Mouse (Mus musculus) heart, postnatal 4 days (tissue): ENCODE measurements around the gene Patj. TPM values are rescaled to one million over a fixed set of nuclear protein-coding genes. Genes with fewer than 3 reads are reported as not detected.

Source experiments
- DNase-seq: peaks from one replicate; pipeline ENCODE4 v3.0.0; 2021
- total RNA-seq, 2 experiments: library from RNA; stranded (reverse); gene quantifications; 2 replicates each; pipeline ENCODE4 v1.2.3; 2021

Patj gene
- total RNA-seq, 2 experiments from 2014 or later, result 22.8 to 24.7 TPM

DNA sequence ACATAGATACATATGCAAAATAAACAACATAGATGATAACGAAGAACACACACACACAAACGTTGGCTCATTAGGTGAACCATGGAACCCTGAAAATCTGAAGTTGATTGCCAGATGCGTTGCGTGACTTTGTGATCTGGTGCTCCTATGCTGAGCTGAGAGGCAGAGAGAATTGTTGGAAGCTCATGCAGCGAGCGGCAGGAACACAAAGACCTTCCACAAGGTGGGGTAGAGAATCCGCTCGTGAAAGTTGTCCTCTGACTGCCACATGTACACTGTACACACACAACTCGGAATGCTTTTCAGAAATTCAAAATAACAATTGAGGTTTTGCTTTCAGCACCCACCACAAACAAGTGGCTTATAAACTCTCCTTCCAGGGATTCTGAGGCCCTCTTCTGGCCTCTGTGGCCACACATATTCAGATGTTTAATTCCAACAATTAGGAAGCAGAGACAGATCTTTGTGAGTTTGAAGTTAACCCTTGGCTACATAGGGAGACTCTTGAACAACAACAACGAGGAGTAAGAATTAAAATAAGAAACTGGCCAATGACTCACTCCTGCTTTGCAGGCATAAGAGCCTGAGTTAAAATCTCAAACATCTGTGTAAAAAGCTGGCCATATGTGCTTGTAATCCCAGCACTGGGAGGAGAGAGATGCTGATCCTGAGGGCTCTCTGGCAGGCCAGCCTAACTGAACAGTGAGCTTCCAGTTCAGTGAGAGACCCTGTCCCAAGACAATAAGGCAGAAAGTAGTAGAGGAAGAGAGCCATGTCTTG lies 116.6 kb downstream of the Patj start:
- no peak for DNase-seq

DNA sequence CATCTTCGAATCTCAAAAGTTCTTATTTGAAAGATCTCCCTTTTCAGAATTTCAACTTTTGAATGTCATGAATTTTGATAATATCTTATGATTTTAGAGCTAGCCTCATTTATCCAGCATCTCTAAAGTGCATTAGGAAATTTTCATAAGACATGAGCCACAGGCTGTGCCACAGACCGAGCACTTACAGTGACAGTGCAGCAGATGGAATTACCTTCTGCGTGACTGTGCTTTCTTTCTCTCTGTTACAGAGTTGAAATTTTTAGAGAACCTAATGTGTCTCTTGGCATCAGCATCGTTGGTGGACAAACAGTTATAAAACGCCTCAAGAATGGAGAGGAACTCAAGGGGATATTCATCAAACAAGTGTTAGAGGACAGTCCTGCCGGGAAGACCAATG lies 124.9 kb downstream of the Patj start:
- no peak for DNase-seq

DNA sequence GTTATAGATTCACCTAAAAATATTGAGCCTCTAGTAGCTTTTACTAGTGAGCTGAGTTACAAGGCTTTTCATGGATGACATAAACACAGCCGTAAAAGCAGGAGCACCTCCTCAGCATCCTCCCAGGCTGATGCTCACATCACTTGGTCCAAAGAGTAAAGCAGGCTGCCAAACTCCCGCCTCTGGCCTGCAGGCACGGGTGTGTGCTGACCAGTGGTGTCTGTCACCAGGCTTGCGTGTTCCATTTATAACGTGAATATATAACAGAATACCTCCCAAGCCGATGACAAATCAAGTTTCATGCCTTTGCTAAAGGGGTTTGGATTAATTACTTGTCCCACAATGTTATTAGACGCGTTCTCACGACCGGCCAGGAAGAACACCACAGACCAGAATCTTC lies 128.9 kb downstream of the Patj start:
- no peak for DNase-seq

DNA sequence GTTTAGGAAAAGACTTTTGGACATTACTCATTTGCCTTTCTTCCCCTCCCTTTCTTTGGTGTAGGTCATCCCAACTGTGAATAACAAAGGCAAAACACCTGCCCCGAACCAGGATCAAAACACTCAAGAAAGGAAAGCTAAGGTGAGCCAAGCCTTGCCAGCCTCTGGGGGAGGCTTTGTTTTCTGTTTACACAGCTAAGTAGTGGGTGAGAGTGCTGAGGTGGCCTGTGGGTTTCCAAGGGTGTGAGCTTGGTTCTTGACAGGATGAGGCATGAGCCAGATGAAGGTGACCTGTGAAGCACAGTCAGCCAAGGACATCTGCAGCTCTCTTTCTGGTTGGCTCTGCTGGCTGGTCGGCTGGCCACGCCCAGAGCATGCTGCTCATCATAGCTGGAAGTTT lies 139.9 kb downstream of the Patj start:
- no peak for DNase-seq

DNA sequence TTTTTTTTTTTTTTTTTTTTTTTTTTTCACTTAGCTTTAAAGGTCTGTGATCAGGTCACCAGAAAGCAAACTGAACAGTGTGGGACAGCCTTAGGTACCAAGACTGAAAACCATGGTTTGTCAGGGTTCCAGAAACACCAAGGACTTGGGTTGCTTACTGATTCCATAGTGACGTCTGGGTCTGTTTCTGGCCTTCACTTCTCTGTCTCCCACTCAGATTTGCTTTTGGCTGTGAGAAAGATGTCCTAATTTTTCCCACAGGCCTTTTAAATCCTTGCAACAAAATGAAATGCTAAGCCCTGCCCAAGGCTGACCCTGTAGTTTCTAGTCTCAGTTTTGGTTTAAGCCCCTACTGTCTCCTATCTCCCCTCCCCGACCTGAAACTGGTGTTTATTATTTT lies 146.0 kb downstream of the Patj start:
- no peak for DNase-seq

DNA sequence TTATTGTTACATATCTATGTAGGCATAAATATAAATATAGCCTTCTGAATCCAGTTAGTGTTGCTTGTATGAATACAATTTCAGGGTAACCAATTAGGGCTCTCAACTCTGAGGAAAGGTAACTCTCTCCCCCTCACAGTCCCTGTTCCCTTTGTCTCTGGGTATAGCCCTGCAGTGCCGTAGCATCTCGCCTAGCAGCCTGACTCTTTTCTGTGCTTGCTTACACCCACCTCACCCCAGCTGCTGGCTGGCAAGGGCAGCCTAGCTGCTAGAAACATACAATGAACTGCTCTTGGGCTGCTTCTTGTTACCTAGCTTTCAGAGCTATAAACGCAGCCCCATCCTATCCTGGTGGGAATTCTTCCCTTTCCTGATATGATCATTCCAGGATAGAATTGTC lies 147.4 kb downstream of the Patj start:
- no peak for DNase-seq

DNA sequence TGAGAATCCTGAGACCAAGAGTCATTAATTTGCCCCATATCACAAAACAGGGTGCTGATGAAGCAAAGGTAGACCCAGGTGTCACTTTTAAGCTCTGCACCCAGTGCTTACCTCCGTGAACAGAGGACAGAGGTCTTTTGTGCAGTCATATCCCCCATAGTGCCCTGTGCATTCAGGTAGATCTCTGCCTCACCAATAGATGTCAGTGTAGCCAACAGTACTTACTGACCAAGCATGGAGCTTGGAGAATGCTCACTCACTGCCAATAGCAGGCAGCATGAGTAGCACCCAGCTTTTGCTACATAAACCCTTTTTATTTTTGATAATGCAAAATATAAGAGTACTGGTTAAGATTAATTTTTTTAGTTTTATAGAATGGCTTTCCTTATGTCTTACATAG lies 149.8 kb downstream of the Patj start:
- DNase-seq, result peak; percentile 34

DNA sequence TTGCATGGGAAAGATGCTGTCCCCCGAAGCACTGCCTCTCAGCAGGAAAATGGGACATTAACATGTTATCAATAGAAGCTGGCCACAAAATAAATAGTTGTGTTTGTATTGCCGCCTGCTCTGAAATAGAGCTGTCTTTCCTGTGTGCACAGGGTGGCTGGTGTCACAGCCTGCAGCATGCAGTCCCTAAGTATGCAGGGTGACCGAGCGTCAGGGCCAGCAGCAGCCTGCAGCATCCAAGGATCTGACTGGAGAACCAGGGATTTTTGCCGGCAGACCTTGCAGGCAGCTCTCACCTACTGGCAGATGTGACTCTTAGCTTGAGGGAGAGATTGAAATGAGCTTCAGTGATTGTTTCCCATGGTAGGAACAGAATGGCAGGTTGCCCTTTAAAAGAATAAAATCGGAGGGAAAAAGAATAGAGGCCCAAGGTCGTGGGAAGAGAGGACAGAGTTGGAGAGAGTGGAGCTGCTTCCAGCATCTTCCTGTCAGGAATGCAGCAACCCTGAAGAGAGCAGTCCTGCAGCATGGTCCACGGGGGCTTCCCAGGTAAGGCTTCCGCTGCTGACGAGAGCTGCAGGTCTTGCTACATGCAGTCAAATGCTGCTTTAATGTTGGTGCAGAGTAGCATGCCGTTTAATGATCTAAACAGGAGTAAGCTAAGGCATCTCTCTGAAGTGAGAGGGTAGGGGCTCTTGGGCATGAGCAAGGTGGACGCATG lies 151.0 kb downstream of the Patj start:
- DNase-seq, result no peak

DNA sequence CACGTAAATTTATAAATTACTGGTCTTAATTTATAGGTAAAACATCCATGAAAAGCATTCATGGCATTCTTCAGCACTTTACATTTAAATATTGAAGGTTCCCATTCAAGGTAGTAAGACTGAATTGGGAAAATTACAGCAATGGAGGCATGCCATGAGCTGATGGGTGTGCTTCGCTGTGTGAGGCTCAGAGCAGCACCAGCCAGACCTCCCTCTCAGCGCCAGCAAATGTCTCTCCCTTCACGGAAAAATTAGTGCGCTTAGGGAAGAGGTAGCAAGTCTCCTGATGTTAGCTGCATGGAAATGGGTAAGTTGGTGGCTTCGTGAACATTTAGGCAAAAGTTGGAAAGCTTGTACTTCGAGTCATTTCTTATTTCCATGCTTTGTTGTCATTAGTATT lies 153.9 kb downstream of the Patj start:
- no peak for DNase-seq

DNA sequence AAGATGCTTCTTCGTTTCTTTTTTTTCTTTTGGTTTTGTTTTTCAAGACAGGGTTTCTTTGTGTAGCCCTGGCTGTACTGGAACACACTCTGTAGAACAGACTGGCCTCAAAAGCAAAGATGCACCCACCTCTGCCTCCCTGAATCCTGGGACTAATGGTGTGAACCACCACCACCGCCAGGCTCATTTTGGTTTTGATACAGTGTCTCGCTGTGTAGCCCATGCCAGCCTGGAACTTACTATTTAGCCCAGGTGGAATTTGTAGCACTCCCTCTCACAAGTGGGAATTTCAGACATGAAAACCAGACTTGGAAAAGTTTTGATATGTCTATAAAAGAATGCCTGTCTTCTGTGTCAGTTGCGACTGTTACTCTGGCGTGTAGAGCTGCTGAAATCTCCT lies 154.5 kb downstream of the Patj start:
- no peak for DNase-seq

DNA sequence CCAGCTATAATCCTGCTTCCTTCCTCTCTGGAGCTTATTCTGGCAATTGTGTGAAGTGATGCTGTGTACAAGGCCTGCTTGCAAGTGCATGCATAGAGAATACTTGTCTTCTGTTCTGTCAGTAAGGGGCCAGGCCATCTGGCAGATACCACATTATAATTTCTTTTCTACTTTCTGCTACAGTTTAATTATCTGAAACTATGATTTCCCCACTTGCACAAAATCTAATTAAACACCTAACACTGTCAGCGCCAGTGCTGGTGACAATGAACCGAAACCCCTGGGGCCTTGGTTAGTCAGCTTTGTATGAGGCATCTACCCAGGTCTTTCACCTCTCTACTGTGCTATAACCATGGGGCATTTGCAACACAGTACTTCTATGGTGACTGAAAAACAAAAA lies 160.1 kb downstream of the Patj start:
- DNase-seq, result no peak

DNA sequence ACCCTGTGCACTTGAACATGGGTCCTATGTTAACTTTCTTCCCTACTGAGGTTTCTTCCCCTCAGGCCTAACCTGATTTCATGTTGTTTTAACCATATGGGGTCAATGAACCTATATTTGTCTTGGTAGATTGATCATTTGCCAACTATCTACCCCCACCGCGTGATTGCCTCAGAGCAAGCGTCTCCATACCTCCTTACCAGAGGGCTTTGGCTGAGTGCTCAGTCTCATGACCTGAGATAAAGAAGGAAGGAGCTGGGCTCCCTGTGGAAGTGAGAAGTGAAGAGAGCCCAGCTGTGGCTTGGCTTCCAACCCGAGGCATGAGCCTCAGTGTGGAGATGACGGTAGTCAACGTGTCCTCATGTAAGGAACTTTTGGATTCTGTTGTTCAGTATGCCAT lies 160.9 kb downstream of the Patj start:
- DNase-seq, result no peak

DNA sequence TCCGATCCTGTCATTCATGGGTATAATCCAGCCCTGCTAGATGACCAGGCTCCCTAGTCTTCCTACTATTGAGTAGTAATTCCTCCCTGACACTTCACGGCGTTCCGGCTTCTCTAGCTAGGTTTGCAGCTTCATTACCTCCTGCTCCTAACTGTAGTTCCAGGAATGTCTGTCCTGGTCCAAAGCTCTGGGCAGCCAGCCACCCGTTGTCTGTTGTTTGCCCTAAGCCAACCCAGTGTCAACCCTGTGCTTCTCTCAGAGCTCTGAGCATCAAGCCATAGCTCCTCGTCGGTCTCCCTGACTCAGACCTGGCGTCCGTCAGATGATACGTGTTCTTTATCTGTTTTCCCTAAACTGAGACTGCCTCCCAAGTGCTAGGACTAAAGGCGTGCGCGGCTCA lies 161.6 kb downstream of the Patj start:
- DNase-seq, result peak; percentile 64

DNA sequence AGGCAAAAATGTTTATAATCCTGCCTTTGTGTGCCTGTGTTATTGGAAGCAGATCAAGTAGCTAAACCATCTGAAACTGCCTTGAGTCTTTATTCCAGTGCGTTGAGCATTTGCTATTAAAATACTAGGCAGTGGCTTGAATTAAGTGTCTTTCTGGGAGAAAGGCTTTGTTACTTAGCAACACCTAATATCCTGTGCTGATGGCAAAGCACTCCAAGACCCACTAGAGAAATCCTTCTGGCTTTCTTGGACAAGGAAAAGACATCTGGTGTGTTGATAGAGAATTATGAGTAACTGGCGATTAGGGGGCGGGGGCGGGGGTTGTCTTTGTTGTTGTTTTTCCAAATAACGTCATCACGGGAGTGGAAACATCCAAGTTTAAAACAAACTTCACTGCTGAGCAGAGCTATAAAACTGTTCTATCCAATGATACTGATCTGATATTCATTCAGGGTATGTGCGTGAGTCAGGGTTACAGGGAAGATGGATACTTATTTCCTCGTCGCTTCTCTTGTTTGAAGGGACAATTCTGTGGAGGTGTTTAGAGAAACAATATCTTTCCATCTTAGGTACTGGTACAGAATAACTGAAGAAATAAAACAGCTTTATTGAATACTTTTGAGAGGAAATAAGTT lies 164.7 kb downstream of the Patj start:
- no peak for DNase-seq

DNA sequence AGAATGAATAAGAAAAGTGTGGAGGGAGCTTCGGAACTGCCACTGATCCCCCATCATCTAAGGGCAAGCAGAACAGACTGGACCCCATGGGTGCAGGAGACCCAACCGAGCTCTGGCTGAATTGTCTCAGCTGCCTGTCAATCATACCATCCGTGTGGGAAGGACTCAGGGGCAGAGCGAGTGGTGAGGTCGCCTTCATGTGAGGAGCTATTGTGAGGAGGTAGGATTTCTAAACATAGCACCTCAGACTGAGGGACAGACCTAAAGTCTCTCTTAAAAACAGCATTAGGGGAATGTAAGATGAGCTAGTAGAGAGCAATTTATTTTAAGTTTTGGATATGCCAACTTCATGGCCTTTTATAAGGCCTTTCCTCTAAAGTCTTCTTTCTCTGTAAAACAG lies 167.5 kb downstream of the Patj start:
- no peak for DNase-seq

DNA sequence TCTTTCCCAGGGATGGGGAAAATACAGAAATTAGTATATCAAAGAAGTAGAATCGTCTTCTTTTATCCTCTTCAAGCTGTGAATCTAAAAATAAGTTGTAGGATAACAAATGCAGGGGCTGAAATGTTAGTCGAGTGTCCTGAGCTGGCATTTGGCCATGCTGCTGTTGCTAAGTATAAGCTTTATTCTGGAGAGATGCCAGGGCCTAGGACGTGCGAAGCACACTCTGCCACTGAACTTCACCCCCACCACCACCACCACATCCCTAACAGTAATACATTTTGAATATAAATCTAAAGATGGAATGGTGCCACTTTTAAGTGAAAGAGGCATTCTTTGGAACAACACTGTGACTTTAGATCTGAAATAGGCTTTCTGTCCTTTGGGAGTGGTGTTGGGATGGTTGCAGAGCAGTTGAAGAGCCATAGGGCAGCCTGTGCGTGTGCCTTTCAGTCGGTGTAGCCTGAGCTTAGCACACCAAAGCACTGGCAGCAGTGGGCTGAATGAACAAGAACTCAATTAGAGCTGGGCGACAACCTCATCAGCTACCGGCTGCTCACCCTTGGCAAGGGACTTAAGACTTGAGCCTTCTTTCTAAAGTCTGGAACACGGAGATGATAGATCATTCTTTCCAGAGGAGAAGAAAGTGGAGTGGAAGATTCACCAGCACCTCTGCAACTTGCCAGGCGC lies 168.1 kb downstream of the Patj start:
- DNase-seq, result peak; percentile 79

DNA sequence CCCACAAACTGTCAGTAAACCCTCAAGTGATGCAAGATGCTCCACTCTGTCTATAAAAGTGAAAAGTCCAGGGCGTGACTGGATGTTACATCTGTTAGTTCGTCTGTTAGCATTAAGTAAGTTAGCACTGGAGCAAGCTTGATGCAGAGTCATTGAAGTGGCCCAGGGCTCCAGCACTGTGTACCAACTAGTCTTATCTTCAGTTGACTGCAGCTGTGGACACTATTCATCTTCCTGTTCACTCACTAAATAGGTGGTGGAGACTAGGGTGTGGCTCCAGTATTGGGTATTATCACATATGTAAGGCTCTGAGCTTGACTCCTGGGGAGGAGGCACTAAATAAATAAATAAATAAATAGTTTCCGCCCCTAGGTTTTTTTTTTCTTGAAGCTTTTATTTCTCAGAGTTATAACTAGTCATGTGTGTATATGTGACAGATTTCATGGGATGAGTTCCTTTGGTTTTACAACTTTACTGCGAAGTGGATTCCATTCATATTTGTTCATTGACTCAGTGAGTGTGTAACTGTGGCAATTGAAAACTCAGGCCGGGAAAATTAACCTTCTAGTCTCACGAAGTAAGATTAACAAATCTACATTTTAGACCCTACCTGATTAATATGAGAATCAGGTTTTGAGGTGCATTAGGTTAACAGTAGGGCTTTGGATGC lies 168.7 kb downstream of the Patj start:
- no peak for DNase-seq

DNA sequence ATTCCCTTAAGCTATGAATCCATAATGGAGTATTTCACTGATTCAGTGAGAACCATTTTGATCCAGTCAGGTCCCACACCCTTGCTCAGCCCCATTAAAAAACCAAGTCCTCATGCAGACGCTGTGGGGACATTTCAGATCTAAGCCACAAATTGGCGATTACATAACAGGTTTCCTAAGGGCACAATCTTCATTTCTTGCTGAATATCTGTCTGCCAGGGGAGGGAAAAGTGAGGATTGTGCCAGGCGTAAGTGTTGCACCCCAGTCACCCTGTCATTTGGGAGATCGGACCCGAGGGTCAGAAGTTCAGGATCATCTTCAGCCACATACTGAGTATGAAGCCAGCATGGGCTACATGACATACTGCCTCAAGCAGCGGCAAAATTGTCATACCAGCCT lies 171.2 kb downstream of the Patj start:
- DNase-seq, result no peak

DNA sequence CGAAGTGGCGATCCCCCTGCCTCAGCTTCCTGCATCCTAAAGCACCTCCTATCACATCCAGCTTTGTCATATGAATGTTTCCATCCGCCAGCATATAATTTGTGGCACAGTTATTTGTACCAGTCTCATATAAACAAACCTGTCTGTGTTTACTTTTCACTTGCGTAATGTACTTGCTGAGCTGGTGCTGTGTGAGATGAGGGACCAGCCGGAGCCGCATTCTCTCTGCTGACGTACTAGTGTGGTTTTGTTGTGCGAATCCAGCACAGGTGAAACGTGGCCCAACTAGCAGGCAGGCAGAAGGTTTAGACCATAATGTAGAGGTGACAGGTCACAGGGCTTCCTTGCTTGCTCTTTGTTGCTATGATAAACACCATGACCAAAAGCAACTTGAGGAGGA lies 171.9 kb downstream of the Patj start:
- no peak for DNase-seq

DNA sequence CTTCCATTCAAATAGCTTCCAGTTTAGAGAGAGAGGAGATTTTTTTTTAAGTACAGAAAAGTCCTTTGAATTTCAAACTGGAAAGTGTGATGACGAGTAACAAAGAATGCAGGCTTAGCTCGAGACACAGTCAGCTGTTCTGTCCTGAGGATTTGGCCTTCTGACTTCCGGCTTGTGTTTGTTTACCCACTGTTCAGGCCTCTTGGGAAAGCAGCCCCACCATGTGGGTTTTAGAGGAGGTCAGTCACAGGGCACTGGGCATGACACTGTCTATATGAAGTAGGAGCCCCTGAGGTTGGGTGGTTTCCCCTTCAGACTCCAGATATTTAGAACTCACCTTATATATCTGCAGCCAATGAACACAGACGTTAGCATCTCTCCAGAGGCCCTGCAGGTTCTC lies 174.3 kb downstream of the Patj start:
- DNase-seq, result no peak

DNA sequence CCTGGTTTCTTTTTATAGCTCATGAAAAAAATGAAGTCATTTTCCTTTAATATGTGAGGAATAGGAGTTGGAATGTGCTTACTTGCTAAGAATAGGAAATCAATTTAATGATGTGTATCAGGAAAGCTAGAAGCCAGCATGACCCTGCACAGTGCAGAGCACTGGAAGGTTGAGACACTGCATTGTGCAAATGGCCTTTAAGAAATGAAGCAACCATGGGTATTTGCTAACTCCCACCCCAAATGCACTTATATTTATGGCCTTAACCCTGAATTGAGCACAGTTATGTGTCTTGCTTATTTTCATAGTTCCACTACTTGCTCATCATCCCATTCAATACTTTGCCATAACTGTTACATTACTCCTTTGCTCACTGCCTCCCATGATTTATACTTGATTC lies 181.7 kb downstream of the Patj start:
- DNase-seq, result no peak

DNA sequence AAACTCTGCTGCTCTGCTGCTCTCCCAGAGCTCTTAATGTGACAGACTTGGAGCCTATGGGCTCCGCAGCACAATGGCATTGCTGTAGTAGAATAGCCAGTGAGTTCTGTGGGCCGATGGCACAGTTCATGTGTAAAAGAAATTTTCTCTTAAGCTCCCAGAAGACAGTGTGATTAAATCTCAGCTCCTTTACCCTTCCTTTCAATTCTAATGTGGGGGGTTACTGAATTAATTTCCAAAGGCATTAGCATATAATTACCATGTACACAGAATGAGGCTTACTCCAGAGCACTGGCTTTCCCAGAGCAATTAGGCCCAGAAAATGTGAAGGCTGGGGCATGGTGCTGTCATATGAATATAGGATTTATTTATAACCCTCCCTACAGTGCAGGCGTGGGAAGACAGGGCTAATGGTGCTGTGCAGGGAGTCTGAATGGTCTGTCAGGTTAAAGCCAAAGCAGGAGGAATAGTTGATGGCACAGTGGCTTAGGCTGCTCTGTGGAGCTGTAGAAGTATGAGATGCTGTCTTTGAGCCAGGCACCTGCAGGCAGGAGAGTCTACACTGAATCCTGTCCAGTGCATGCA lies 182.5 kb downstream of the Patj start:
- no peak for DNase-seq
